Mouse (Mus musculus) liver, embryonic 14.5 days (tissue): ENCODE data around the gene Nckap5l.

ENCODE experiments used
- CTCF ChIP-seq: IDR thresholded peaks from 2 replicates; pipeline ENCODE4 v1.5.1; 2016; ENCODE audit warnings: antibody characterized with exemption, low read depth, control low read depth
- EP300 ChIP-seq: IDR thresholded peaks from 2 replicates; pipeline ENCODE4 v1.6.1; 2016; ENCODE audit warnings: antibody characterized with exemption, low read depth

- TF ChIP-seq CTCF, result no peak
- TF ChIP-seq EP300, result no peak
Observed at GRCm38 (mm10) chr15:99396875-99397274, 60.7 kb downstream of the Nckap5l start.
